Mouse (Mus musculus) thymus, adult 2 months (tissue): ENCODE measurements around the gene Lrrfip1. TPM values are rescaled to one million over a fixed set of nuclear protein-coding genes. Genes with fewer than 3 reads are reported as not detected.

ENCODE experiments used
- DNase-seq: peaks from one replicate; pipeline ENCODE4 v3.0.0; 2021
- H3K27ac ChIP-seq: fragments of 200-500 bp; 2 replicates; pipeline ENCODE4 v1.5.1; 2012; ENCODE audit warnings: low read length, control low read depth; ENCODE audit not compliant: control insufficient read depth, insufficient read depth
- H3K27me3 ChIP-seq: fragments of 200-500 bp; 2 replicates; pipeline ENCODE4 v1.6.1; 2012; ENCODE audit warnings: mild to moderate bottlenecking, low read length, moderate library complexity, mixed read lengths; ENCODE audit not compliant: control insufficient read depth, insufficient read depth
- H3K36me3 ChIP-seq: fragments of 200-500 bp; 2 replicates; pipeline ENCODE4 v1.6.1; 2012; ENCODE audit warnings: mild to moderate bottlenecking, low read length, moderate library complexity; ENCODE audit not compliant: control insufficient read depth, insufficient read depth
- H3K4me1 ChIP-seq: fragments of 200-500 bp; replicated peaks from 2 replicates; pipeline ENCODE4 v1.6.1; 2012; ENCODE audit warnings: low read length; ENCODE audit not compliant: control insufficient read depth, insufficient read depth
- H3K4me3 ChIP-seq: fragments of 200-500 bp; 2 replicates; pipeline ENCODE4 v1.5.1; 2012; ENCODE audit warnings: mild to moderate bottlenecking, low read length, control low read depth, moderate library complexity; ENCODE audit not compliant: control insufficient read depth, insufficient read depth
- CTCF ChIP-seq: fragments of 200-500 bp; IDR thresholded peaks from 2 replicates; pipeline ENCODE4 v1.5.1; 2012; ENCODE audit warnings: mild to moderate bottlenecking, control low read depth, low read length, moderate library complexity, borderline replicate concordance; ENCODE audit not compliant: control insufficient read depth, poor library complexity, insufficient read depth; ENCODE audit errors: extremely low read depth
- POLR2A ChIP-seq: fragments of 200-500 bp; IDR thresholded peaks from 2 replicates; pipeline ENCODE4 v1.6.1; 2012; ENCODE audit warnings: mild to moderate bottlenecking, low read length, control low read depth, moderate library complexity; ENCODE audit not compliant: control insufficient read depth, poor library complexity, insufficient read depth; ENCODE audit errors: extremely low read depth
- WGBS: fragments of 180-500 bp; shearing (Covaris S2); methylation state at CpG from one replicate; pipeline ENCODE4 v1.1.7; 2018; 5-methylcytosine and 5-hydroxymethylcytosine counted together
- polyA plus RNA-seq: library from polyadenylated mRNA; depleted of rRNA; stranded (reverse); fragments of >200 nt; gene quantifications from 2 replicates; pipeline ENCODE4 v1.2.3, GENCODE M21; 2012

Gene Lrrfip1
- polyA plus RNA-seq, 1 experiment, result 31.8 TPM

DNA sequence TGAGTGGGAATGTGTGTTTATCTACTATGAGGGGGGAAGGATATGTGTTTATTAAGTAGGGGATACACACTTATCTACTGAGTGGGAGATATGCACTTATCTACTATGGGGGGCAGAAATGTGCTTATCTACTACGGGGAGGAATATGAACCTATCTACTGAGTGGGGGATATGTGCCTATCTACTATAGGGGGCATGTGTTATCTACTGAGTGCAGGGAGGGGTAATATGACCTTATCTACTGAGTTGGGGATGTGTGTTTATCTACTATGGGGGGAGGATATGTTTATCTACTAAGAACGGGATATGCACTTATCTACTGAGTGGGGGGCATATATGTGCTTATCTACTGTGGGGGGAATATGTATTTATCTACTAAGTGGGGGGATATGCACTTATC is 20.8 kb downstream of the Lrrfip1 start:
- Histone ChIP-seq H3K4me1 (no peaks in the 10 kb centered on the region), H3K27me3 (no peaks in the 10 kb centered on the region), H3K27ac (no peak overlapping the region), H3K4me3 (no peak overlapping the region), H3K36me3 (no peaks in the 10 kb centered on the region)
- no peak for DNase-seq
- 100% methylated on average over 2 of the region's 2 CpGs for WGBS
- TF ChIP-seq POLR2A (no peak), CTCF (no peak)

DNA sequence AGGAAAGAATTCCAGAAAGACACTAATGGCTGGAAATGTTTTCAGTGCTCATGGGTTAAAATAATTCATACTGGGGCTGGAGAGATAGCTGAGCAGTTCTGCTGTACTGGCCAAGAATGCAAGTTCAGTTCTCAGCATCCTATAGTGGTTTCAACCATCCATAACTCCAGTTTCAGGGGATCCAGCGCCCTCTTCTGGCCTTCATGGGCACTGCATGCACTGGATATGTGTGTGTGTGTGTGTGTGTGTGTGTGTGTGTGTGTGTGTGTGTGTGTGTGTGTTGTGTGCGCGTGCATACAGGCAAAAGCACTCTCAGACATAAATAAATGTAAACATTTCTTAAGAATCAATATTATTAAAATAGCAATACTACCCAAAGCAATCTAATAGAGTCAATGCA is 22.8 kb downstream of the Lrrfip1 start:
- DNase-seq, result peak; percentile 38
- H3K27me3 ChIP-seq, result no peaks in the 10 kb centered on the region
- 73% methylated on average over 3 of the region's 3 CpGs for WGBS
- no peaks in the 10 kb centered on the region for H3K4me1 ChIP-seq
- H3K36me3 ChIP-seq, result no peaks in the 10 kb centered on the region
- H3K4me3 ChIP-seq, result no peak overlapping the region
- H3K27ac ChIP-seq, result no peak overlapping the region
- TF ChIP-seq POLR2A (no peak), CTCF (0 out of 2 replicates have a peak, but pooled peaks have one; percentile 56)

DNA sequence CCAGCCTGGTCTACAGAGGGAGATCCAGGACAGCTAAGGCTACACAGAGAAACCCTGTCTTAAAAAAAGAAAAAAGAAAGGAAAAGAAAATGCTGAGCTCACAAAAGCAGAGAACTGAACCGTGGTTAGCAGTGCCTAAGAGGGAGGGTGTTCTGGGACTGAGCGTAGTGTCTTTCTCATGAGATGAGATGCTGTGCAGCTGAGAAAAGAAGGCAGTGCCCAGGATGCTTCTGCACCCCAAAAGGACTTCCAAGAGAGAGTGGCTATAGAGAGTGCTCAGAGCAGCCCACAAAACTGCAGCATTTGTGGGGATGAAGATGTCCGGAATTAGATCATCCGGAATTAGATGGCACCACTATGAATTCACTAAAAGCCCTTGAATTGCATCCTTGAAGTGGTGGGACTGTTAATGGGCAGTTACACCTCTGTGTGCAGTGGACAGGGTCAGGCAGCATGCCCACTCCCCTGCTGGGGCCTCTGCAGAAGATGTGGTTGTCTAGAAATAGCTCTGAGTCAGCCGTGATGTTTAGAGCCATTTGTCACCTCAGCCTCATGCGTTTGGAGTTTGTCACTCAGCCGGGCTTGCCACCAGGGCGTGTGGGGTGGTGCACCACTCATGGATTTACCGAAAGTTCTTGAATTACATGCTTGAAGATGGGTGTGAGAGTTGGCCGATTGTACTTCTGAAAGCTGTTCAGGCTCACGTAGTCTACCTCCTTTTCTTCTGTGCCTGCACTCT is 23.8 kb downstream of the Lrrfip1 start:
- TF ChIP-seq CTCF (no peak), POLR2A (no peak)
- no peak for DNase-seq
- 80% methylated on average over 11 of the region's 11 CpGs for WGBS
- H3K4me3 ChIP-seq, result no peak overlapping the region
- no peaks in the 10 kb centered on the region for H3K27me3 ChIP-seq
- H3K27ac ChIP-seq, result no peak overlapping the region
- no peaks in the 10 kb centered on the region for H3K36me3 ChIP-seq
- no peaks in the 10 kb centered on the region for H3K4me1 ChIP-seq

DNA sequence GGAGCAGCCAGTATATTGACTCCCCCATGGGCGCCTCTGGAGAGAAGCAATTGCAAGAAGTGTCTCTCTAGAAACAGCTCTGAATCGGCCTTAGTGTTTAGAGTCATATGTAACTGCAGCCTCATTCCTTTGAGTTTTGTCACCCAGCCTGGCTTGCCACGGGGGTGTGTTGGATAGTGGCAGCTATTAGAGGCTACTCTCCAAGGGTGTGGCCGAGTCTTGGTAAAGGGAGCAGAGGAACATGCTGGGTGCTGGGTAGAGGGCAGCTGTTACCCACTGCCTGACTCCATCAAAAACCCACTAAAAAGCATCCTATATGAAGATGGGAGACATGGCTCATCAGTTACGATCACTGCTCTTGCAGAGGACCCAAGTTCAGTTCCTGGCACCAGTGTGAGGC is 24.7 kb downstream of the Lrrfip1 start:
- WGBS, result 97% methylated on average over 5 of the region's 5 CpGs
- H3K4me3 ChIP-seq, result no peak overlapping the region
- H3K4me1 ChIP-seq, result no peaks in the 10 kb centered on the region
- H3K27ac ChIP-seq, result no peak overlapping the region
- no peak for TF ChIP-seq CTCF
- TF ChIP-seq POLR2A, result no peak
- no peaks in the 10 kb centered on the region for H3K36me3 ChIP-seq
- no peak for DNase-seq
- no peaks in the 10 kb centered on the region for H3K27me3 ChIP-seq

- H3K27me3 ChIP-seq, result no peaks in the 10 kb centered on the region
- DNase-seq, result no peak
- H3K27ac ChIP-seq, result no peak overlapping the region
- no peak overlapping the region for H3K4me3 ChIP-seq
- no peaks in the 10 kb centered on the region for H3K4me1 ChIP-seq
- no peak for TF ChIP-seq CTCF
- no peak for TF ChIP-seq POLR2A
- no peaks in the 10 kb centered on the region for H3K36me3 ChIP-seq
- WGBS, result 48% methylated on average over 9 of the region's 9 CpGs
These were observed 25.4 kb downstream of the Lrrfip1 start for GRCm38 (mm10) chr1:91023960-91024359.

- H3K4me1 ChIP-seq, result no peaks in the 10 kb centered on the region
- no peaks in the 10 kb centered on the region for H3K36me3 ChIP-seq
- no peak overlapping the region for H3K27ac ChIP-seq
- H3K27me3 ChIP-seq, result no peaks in the 10 kb centered on the region
- WGBS, result 81% methylated on average over 3 of the region's 3 CpGs
- H3K4me3 ChIP-seq, result no peak overlapping the region
- no peak for TF ChIP-seq POLR2A
- no peak for TF ChIP-seq CTCF
- no peak for DNase-seq
These were observed 25.9 kb downstream of the Lrrfip1 start for GRCm38 (mm10) chr1:91024464-91024863.

DNA sequence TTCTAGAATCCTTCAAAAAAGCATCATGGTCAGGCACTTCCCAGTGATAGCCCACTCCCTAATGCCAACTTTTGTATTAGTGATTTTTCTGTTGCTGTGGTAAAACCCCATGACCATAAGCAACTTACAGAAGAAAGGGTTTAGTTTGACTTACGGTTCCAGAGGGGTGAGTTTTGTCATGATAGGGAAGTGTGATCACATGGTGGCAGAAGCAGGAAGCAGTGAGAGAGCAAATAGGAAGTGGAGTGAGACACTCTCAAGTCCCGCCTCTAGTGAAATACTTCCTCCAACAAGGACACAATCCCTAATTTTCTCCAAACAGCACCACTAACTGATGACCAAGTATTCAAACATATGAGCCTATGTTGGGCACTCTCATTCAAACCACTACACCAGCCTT is 28.4 kb downstream of the Lrrfip1 start:
- 95% methylated on average over 2 of the region's 2 CpGs for WGBS
- H3K36me3 ChIP-seq, result no peaks in the 10 kb centered on the region
- H3K27me3 ChIP-seq, result no peaks in the 10 kb centered on the region
- no peaks in the 10 kb centered on the region for H3K4me1 ChIP-seq
- no peak overlapping the region for H3K27ac ChIP-seq
- no peak for DNase-seq
- no peak for TF ChIP-seq CTCF
- no peak overlapping the region for H3K4me3 ChIP-seq
